Mouse (Mus musculus) brain, embryonic 14.5 days (tissue): ENCODE measurements around the gene Slfn5. TPM values are rescaled to one million over a fixed set of nuclear protein-coding genes. Genes with fewer than 3 reads are reported as not detected.
"Not testable (repeated sequence)": the region's sequence is repeated elsewhere in the genome, so short reads cannot be mapped to it uniquely, and the experiment has no call there.

ENCODE experiments used
- DNase-seq: peaks from one replicate; pipeline ENCODE4 v3.0.0-alpha.2; 2011; ENCODE audit warnings: low read depth
- CTCF ChIP-seq: fragments of 200-500 bp; IDR thresholded peaks from 2 replicates; pipeline ENCODE4 v1.5.1; 2012; ENCODE audit warnings: inconsistent platforms, mild to moderate bottlenecking, moderate library complexity, borderline replicate concordance; ENCODE audit not compliant: insufficient read depth, insufficient read length; ENCODE audit errors: extremely low read depth
- POLR2A ChIP-seq: fragments of 200-500 bp; IDR thresholded peaks from 2 replicates; pipeline ENCODE4 v1.6.1; 2012; ENCODE audit warnings: mild to moderate bottlenecking, inconsistent platforms, borderline replicate concordance; ENCODE audit not compliant: poor library complexity, insufficient read depth, insufficient read length, severe bottlenecking; ENCODE audit errors: extremely low read depth
- polyA plus RNA-seq: library from polyadenylated mRNA; depleted of rRNA; stranded (reverse); fragments of >200 nt; gene quantifications from 2 replicates; pipeline ENCODE4 v1.2.3, GENCODE M21; 2012; rRNA removed

The Slfn5 gene
- polyA plus RNA-seq: 0.57 and 1.0 TPM in 2 replicates

- no peak for DNase-seq
- TF ChIP-seq CTCF: no peak
- TF ChIP-seq POLR2A: no peak
Measured at GRCm38 (mm10) chr11:82950736-82951481, at the start of gene Slfn5. Gene Slfn5 (plus strand): TSS chr11:82951349.

DNA sequence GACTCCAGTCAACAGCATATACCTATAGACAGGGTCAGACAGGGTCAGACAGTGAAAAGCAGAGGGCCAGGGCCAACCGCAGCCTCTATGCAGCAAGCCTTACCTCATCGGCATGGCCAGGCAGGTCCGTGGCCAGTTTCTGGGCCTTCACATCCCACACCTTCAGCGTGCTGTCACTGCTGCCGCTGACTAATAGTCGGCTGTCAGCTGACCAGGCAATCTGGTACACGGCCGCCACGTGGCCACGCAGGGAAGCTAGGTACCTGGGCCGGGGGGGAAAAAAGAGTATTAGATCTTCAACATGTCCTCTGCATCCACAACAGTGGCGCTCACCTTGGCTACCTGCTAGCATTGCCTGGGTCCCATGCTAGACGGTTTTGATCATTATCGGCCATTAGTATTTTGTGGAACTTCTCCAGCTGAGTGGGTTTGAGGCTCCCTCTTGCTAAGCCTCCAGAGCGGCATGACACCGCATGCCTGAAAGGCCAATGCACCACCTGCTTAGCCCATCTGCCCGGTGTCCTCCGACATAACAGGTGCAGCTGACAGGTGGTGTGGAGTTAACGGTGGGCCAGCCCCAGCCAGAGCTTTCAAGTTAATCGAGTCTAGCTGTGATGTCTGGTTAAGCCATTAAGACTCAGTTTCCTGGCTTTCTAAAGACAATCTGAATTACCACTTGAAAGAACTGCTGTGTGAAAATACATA is 49.4 kb upstream of the Slfn5 start:
- no peak for DNase-seq
- TF ChIP-seq POLR2A: no peak
- TF ChIP-seq CTCF: no peak

GRCm38 (mm10) chr11:82904952-82905351 is 46.2 kb upstream of the Slfn5 start:
- TF ChIP-seq POLR2A (no peak), CTCF (no peak)
- no peak for DNase-seq

DNA sequence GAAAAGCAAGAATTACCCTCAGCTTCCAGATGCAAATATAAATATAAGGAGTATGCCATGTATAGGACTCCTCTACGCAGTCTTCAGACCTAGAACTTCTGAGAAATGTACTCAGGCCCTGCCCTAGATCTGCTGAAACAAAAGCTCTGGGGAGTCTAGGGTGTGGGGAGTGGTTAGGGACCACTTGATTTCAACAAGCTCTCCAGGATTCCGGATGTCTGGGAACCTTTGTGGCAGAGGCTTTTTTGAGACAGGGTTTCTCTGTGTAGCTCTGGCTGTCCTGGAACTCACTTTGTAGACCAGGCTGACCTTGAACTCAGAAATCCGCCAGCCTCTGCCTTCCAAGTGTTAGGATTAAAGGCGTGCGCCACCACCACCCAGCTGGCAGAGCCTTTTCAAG is 45.3 kb upstream of the Slfn5 start:
- TF ChIP-seq CTCF: no peak
- no peak for TF ChIP-seq POLR2A
- DNase-seq: no peak

DNA sequence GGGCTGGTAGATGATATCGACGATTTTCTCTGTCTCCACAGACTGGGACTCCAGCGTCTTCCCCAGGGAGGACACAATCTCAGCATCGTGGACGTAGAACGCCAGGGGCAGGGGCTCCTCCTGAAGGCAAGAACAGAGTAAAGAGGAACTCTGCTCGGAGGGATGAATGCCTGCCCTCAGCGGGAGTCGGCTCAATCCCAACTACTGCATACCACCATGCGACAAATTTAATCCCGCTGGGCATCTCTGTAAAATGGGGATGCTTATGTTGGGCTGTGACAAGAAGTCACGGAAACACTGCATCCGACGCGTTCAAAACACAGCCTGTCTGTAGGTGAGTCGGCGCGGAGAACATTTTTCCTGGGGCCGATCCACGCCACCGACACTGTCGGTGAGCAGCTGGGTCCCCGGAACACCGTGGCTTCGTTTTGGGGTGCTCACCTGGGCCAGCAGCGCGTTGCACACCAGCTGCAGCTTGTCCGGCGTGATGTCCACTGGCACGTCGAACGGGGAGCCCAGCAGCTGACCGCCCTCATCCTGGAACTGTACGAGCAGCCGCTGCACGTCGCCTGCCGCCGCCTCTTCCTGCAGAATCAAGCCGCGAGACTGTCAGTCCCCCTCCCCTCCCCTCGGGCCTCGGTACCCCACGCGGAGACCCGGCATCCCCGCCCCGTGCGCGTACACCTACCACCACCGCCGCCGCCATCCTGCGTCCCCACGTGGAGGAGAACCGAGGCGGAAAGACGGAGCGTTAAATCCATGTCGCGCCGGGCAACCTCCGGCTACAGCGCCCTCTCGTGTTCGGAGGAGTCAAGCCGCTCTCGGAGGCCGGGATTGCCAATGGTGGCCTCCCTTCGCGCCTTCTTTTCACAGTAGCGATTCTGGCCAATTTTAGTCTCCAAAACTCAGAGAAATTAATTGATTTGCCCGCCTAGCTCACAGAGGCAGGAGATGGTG is 43.2 kb upstream of the Slfn5 start, which contains the start of gene Nle1:
Gene Nle1 (minus strand): TSS at position 761 of the 957 bp plus-strand sequence.
- peak; percentile 71; the same call in 1 of the 2 replicates for TF ChIP-seq POLR2A
- TF ChIP-seq CTCF: peak; percentile 91
- DNase-seq: peak; percentile 94

GRCm38 (mm10) chr11:82908608-82908989 is 42.5 kb upstream of the Slfn5 start:
- no peak for TF ChIP-seq CTCF
- TF ChIP-seq POLR2A: no peak
- DNase-seq: no peak

- no peak for DNase-seq
- TF ChIP-seq CTCF (no peak), POLR2A (no peak)
Measured at GRCm38 (mm10) chr11:82910250-82910649, 40.9 kb upstream of the Slfn5 start, which contains the start of gene Unc45b. Gene Unc45b (plus strand): TSS chr11:82910550.

- DNase-seq: no peak
- no peak for TF ChIP-seq POLR2A
- TF ChIP-seq CTCF: no peak
Measured at GRCm38 (mm10) chr11:82910679-82911389, 40.3 kb upstream of the Slfn5 start.

DNA sequence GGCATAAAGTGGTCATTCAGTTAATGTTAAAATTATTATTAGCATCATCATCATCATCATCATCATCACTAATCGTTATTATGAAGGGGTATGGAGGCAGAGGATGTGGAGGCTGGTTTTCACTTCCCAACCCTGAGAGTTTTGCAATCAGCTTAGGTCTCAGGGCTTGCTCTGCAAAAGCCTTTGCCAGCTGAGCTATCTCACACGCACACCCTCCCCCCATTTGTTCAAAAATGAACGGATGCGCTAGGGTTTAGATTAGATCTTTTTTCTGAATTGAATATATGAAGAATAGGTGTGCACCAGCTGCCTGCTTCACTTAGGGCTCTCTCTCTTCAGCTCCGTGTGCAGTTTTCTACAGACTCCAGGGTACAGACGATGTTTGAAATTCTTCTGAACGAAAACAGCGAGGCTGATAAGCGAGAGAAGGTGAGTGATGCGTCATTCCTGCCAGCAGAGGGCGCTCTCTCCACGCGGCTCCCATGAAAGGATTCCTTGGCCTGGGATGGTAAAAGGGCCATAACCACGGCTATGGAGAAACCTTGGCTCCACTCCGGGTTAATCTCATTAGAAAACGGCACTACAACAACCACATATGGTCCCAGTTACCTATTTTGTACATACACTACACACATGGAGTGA is 36.3 kb upstream of the Slfn5 start:
- DNase-seq: peak; percentile 84
- TF ChIP-seq POLR2A (no peak), CTCF (peak; percentile 99)

GRCm38 (mm10) chr11:82920768-82921167 is 30.4 kb upstream of the Slfn5 start:
- DNase-seq: no peak
- no peak for TF ChIP-seq POLR2A

DNA sequence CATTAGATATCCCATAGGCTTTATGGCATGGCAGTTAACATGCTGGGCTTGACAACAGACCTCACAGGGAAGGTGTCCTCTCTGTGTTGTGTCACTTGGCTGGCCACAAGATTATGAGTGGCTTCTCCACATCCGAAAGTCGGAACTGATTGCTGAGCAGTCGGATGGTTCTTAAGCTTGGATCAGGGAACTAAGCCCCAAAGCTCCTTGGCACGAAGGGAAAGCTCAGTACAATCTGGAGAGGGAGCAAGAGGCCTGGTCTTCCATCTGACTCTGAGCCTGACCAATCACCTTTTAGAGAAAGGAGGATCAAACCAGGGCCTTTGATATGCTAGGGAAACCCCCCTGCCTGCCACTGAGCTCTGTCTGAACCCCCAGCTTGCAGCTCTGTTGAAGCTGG is 29.5 kb upstream of the Slfn5 start:
- DNase-seq: no peak
- TF ChIP-seq CTCF (no peak), POLR2A (no peak)

DNA sequence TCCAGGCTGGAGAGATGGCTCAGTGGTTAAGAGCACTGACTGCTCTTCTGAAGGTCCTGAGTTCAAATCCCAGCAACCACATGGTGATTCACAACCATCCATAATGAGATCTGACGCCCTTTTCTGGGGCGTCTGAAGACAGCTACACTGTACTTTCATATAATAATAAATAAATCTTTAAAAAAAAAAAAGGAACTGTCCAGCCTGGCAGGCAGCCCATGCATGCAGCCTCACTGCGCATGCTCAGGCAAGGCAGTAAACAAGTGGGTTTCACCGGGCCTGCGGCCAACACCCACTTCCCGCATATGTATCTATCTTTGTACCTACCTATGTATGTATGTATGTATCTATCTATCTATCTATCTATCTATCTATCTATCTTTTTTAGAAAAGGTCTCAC is 27.2 kb upstream of the Slfn5 start:
- not testable (repeated sequence) for DNase-seq

- peak; percentile 2 for DNase-seq
- TF ChIP-seq POLR2A: no peak
- no peak for TF ChIP-seq CTCF
Measured at GRCm38 (mm10) chr11:82928897-82929632, 22.1 kb upstream of the Slfn5 start.
